Mouse (Mus musculus): ENCODE data around the gene Nf1. TPM values are rescaled to one million over a fixed set of nuclear protein-coding genes. Genes with fewer than 3 reads are reported as not detected.

The Nf1 gene
- polyA plus RNA-seq, 1 experiment from 2014 or later: 7.0 TPM

DNA sequence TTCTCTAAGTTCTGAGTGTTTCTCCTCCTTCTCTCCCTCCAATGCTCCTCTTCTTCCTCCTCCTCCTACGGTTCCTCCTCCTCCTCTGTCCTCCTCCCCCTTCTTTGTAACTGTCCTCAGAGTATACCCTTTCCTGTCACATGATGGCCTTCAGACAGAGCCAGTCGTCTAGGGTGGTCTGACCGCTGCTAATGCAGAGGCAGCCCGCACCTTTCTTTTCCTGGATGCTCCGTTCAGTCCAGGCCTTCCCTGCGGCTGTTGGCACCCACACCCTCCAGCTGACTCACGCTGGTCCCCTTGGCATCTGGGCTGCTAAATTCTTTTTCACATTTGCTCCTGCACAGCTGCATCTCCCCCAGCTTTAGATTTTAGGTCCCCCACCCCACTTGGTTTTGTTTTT, 33.0 kb upstream of the Nf1 start:
- Histone ChIP-seq H3K4me2 (no peak overlapping the region), H3K9me3 (no peaks in the 10 kb centered on the region), H3K4me1 (peaks cover 12% of the 10 kb centered on the region; the same call in 1 of the 2 replicates), H3K4me3 (no peak overlapping the region), H3K27me3 (replicated peaks) (no peaks in the 10 kb centered on the region), H3K9ac (no peak overlapping the region), H3K27ac (peak overlapping the region; percentile 43; the same call in 1 of the 2 replicates), H3K36me3 (replicated peaks) (no peaks in the 10 kb centered on the region)
- no peak for ATAC-seq (replicated peaks)
- 27% methylated on average over 7 of the region's 7 CpGs for WGBS

DNA sequence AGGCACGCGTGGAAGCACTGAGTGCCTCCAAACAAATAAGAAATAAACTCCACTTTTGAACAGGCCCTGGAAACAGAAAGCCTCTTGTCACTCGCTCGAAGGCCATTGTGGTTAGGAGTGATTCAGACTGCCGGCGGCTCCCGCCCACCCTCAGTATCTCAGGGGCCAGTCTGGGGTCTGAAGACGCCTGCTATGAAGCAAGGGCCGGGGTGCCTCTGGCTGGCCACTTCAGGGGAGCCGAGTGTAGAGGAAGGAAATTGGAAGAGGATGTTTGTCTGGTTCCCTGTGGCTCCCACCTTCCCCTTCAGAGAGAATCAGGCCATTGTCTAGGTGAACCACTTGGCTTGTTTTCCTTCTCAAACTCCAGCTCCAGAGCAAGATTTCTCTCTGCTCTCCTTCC, 32.5 kb upstream of the Nf1 start:
- peaks cover 12% of the 10 kb centered on the region; the same call in 1 of the 2 replicates for H3K4me1 ChIP-seq
- H3K9me3 ChIP-seq: no peaks in the 10 kb centered on the region
- 8% methylated on average over 10 of the region's 10 CpGs for WGBS
- no peak for ATAC-seq (replicated peaks)
- no peaks in the 10 kb centered on the region for H3K27me3 ChIP-seq (replicated peaks)
- no peak overlapping the region for H3K4me3 ChIP-seq
- no peaks in the 10 kb centered on the region for H3K36me3 ChIP-seq (replicated peaks)
- H3K27ac ChIP-seq: peak overlapping the region; percentile 43
- H3K9ac ChIP-seq: no peak overlapping the region
- H3K4me2 ChIP-seq: no peak overlapping the region

DNA sequence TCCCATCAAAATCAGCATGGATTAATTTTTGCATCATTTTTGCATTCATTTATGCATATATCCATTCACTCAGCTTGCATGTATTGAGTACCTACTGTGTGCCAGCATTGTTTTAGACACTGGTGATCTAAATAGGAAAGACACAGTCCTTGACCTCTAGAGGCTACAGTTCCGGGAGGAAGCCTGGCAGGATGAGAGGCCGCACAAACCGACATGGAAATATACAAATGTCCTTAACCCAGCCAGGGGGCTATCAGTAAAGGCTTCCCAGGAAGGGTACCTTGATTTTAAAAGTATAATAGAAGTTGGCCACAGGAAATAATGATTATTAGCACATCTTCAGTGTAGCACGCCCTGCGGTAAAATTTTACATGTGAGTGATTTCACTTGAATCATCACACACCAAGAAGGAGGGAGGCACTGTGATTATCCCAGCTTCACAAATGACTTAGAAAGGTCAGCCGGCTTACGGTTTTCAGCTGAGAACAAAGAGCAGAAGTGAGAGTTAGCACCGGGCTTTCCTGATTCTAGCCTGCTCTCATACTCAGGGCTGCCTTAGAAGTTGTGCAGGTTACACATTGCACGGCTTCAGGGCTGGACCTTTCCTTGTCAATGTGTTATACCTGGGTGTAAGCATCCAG, 31.8 kb upstream of the Nf1 start:
- Histone ChIP-seq H3K4me3 (no peak overlapping the region), H3K9ac (no peak overlapping the region), H3K4me1 (peaks cover 12% of the 10 kb centered on the region; the same call in 1 of the 2 replicates), H3K4me2 (no peak overlapping the region), H3K36me3 (replicated peaks) (no peaks in the 10 kb centered on the region), H3K27me3 (replicated peaks) (no peaks in the 10 kb centered on the region), H3K9me3 (no peaks in the 10 kb centered on the region), H3K27ac (no peak overlapping the region)
- WGBS: 25% methylated on average over 9 of the region's 9 CpGs
- no peak for ATAC-seq (replicated peaks)

DNA sequence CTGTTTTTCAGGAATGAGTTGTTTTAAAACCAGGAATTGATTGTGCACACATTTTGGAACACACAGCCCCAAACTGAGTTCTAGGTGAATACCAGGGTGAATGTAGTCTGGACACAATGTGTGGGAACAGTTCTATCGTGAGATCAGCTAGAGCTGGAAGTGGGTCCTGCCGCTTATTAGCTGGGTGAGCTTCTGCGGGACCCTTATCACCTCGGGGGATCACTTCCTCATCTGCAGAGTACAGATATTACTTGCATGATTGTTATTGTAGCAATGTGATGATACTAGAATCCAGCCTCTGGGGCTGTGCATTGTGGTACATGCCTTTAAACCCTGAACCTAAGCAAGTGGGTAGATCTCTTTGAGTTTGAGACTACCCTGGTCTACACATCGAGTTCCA, 29.0 kb upstream of the Nf1 start:
- no peak overlapping the region for H3K27ac ChIP-seq
- H3K9me3 ChIP-seq: no peaks in the 10 kb centered on the region

DNA sequence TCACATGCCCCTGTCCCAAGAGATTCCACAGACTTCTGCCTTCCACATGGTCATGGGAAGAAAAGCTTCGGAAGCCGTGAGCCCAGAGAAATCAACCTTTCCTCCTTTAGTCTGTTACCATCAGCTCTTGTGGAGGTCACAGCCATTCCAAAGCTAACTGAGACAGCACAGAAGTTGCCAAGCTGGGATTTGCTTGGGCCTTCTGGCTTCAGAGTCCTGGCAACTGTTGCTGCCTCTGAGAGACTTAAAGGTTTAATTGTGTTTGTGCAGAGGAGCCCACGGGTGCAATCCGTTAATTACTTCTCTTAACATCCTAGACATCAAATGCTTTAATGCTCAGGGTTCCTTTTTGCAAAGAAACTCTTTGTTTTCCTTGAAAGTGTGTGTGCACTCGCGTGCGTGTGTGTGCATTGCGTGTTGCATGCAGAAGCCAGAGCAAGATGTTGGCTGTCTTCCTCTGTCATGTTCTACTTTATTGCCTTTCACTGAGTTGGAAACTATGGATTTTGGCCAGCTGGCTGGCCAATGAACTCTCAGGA, 22.6 kb upstream of the Nf1 start:
- H3K4me2 ChIP-seq: no peak overlapping the region
- no peak for ATAC-seq (replicated peaks)
- no peaks in the 10 kb centered on the region for H3K27me3 ChIP-seq (replicated peaks)
- 76% methylated on average over 8 of the region's 8 CpGs for WGBS
- no peak overlapping the region for H3K27ac ChIP-seq
- H3K9me3 ChIP-seq: no peaks in the 10 kb centered on the region
- no peak overlapping the region for H3K9ac ChIP-seq
- no peaks in the 10 kb centered on the region for H3K36me3 ChIP-seq (replicated peaks)
- H3K4me1 ChIP-seq: no peaks in the 10 kb centered on the region
- H3K4me3 ChIP-seq: no peak overlapping the region

More for the DNA sequence above, 29.0 kb upstream of the Nf1 start:
- Histone ChIP-seq H3K4me1 (peaks cover 12% of the 10 kb centered on the region; the same call in 1 of the 2 replicates), H3K9ac (no peak overlapping the region), H3K27me3 (replicated peaks) (no peaks in the 10 kb centered on the region), H3K4me3 (no peak overlapping the region), H3K4me2 (no peak overlapping the region), H3K36me3 (replicated peaks) (no peaks in the 10 kb centered on the region)
- 88% methylated on average over 5 of the region's 5 CpGs for WGBS
- ATAC-seq (replicated peaks): no peak

DNA sequence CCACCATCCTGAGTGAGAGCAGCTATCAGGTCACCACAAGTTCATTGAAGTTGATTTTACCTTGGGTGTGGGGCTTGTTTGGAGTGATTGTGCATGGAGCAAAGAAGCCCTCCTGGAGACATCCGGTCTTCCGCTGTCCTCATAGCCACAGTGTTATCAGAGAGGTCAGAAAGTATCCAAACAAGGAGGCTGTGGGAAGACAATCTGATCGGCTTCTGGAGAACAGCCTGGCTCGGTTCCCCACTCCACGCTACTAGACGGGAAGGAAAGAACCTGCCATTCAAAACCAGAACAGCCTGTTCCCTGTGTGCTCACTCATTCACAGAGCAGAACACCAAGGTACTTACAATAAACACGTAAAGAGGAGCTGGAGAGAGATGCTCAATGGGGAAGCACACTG, 19.7 kb upstream of the Nf1 start:
- H3K27me3 ChIP-seq (replicated peaks): no peaks in the 10 kb centered on the region
- no peak overlapping the region for H3K4me2 ChIP-seq
- no peak for ATAC-seq (replicated peaks)
- 86% methylated on average over 7 of the region's 7 CpGs for WGBS
- no peak overlapping the region for H3K9ac ChIP-seq
- no peaks in the 10 kb centered on the region for H3K9me3 ChIP-seq
- H3K36me3 ChIP-seq (replicated peaks): no peaks in the 10 kb centered on the region
- H3K27ac ChIP-seq: no peak overlapping the region
- no peak overlapping the region for H3K4me3 ChIP-seq
- H3K4me1 ChIP-seq: no peaks in the 10 kb centered on the region

DNA sequence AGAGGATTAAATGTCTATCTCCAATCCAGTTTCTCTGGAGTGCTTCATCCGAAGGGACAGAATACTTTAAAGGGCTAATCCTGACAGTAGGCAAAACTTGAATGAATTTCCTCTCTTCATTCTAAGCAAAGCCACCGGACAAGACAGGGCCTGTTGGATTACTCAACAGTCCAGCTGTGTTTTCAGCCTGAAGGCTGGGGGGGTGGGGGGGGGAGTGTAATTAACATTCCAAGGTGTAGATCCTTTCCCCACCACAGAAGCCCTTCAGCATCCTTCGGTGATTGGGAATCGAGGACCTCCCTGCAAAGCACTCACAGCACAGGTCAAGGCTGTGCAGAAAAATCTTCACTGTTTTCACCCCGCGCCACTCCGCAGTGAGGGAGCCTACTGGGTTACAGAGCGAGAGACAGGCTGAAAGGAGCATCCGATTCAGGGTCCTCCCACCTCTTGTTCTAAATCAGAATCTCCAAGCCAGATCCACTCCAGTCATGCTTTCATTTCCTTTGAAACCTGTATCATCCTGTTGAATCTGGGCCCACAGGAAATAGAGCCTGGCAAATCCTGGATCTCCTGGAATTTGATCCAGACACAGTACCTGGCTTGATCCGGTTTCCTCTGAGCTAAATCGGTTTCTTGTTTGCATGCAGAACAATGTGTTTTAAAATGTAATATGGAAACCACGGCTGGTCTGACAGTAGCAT, 15.4 kb upstream of the Nf1 start:
- no peaks in the 10 kb centered on the region for H3K36me3 ChIP-seq (replicated peaks)
- H3K4me2 ChIP-seq: no peak overlapping the region
- no peak overlapping the region for H3K27ac ChIP-seq
- H3K4me1 ChIP-seq: no peaks in the 10 kb centered on the region
- no peaks in the 10 kb centered on the region for H3K9me3 ChIP-seq
- no peak overlapping the region for H3K9ac ChIP-seq
- ATAC-seq (replicated peaks): no peak
- H3K27me3 ChIP-seq (replicated peaks): no peaks in the 10 kb centered on the region
- no peak overlapping the region for H3K4me3 ChIP-seq
- 60% methylated on average over 12 of the region's 12 CpGs for WGBS

DNA sequence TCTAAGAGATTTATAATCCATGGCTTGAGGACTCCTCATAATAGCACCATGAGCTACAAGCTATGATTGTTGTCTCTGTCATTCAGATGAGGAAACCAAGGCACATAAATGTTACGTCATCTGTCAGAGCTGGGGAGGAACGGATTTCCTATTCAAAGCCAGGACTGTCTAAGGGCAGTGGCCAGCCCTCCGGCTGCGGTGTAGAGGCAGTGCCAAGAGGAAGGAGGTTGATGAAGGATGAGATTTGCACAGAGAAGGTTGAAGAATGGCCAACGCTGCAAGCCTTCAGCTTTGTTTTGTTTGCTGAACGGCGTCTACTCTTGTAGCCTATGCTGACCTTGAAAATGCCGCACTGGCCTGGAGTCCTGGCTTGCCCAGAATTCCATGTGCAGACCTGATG, 13.8 kb upstream of the Nf1 start:
- no peak overlapping the region for H3K4me3 ChIP-seq
- no peak overlapping the region for H3K27ac ChIP-seq
- 92% methylated on average over 8 of the region's 8 CpGs for WGBS
- H3K9ac ChIP-seq: no peak overlapping the region
- H3K27me3 ChIP-seq (replicated peaks): no peaks in the 10 kb centered on the region
- ATAC-seq (replicated peaks): no peak
- no peak overlapping the region for H3K4me2 ChIP-seq
- H3K4me1 ChIP-seq: no peaks in the 10 kb centered on the region
- H3K36me3 ChIP-seq (replicated peaks): no peaks in the 10 kb centered on the region
- H3K9me3 ChIP-seq: no peaks in the 10 kb centered on the region

DNA sequence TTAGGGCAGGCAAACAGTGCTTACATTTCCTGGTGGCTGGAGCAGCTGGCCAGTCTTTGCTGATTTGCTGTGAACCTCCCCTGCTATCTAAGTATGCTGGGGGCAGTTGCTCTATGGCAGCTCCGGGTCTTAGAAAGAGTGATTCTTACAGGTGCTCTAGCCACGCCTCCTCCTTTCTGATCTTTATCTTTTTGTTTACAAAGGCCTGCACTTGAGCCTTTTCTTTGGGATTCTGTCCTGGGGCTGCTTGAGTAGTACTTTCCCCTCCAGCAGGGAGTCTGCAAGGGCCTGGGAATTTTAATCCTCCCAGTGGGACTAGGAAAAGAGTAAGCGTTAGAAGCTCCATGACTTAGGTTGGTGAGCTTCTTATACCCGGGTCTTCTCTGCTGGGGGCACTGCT, 12.4 kb upstream of the Nf1 start:
- Histone ChIP-seq H3K27me3 (replicated peaks) (no peaks in the 10 kb centered on the region), H3K4me2 (no peak overlapping the region), H3K9me3 (no peaks in the 10 kb centered on the region), H3K9ac (no peak overlapping the region), H3K4me1 (no peaks in the 10 kb centered on the region), H3K4me3 (no peak overlapping the region), H3K36me3 (replicated peaks) (no peaks in the 10 kb centered on the region), H3K27ac (no peak overlapping the region)
- no peak for ATAC-seq (replicated peaks)
- 19% methylated on average over 4 of the region's 4 CpGs for WGBS

DNA sequence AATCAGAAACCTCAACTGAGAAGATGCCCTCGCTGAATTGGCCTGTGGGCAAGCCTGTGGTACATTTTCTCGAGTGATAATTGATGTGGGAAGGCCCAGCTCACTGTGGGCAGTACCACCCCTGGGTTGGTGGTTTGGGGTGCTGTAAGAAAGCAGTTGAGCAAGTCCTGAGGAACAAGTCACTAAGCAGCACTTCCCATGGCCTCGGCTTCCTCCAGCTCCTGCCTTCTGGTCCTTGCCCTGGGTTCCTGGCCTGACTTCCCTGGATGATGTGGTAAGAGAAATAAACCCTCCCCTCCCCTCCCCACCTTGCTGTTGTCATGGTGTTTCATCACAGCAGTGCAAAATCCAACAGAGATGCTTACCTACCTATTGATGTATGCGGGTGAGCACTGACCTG, 11.4 kb upstream of the Nf1 start:
- 93% methylated on average over 4 of the region's 4 CpGs for WGBS
- no peaks in the 10 kb centered on the region for H3K36me3 ChIP-seq (replicated peaks)
- H3K4me1 ChIP-seq: no peaks in the 10 kb centered on the region
- no peak for ATAC-seq (replicated peaks)
- H3K27ac ChIP-seq: no peak overlapping the region
- no peak overlapping the region for H3K4me2 ChIP-seq
- H3K9me3 ChIP-seq: no peaks in the 10 kb centered on the region
- H3K4me3 ChIP-seq: no peak overlapping the region
- no peaks in the 10 kb centered on the region for H3K27me3 ChIP-seq (replicated peaks)
- no peak overlapping the region for H3K9ac ChIP-seq

DNA sequence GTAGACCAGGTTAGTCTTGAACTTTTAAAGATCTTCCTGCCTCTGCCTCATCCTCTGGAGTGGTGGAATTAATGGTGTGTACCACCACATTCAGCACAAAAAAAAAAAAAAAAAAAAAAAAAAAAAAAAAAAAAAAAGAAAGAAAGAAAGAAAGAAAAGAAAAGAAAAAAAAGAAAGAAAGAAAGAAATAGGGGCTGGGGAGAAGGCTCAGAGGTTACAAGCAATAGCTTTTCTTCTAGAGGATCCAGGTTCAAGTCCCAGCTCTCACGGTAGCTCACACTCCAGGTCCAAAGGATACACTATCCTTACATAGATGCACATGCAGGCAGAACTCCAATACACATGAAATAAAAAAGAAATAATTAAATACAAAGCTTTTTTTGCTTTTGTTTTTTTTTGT, 9.9 kb upstream of the Nf1 start:
- H3K4me3 ChIP-seq: no peak overlapping the region
- H3K4me2 ChIP-seq: no peak overlapping the region
- H3K9me3 ChIP-seq: no peaks in the 10 kb centered on the region
- no peak overlapping the region for H3K27ac ChIP-seq
- no peaks in the 10 kb centered on the region for H3K4me1 ChIP-seq
- no peak overlapping the region for H3K9ac ChIP-seq
- no peak for ATAC-seq (replicated peaks)
- H3K36me3 ChIP-seq (replicated peaks): no peaks in the 10 kb centered on the region
- 98% methylated on average over 1 of the region's 1 CpGs for WGBS
- H3K27me3 ChIP-seq (replicated peaks): no peaks in the 10 kb centered on the region

DNA sequence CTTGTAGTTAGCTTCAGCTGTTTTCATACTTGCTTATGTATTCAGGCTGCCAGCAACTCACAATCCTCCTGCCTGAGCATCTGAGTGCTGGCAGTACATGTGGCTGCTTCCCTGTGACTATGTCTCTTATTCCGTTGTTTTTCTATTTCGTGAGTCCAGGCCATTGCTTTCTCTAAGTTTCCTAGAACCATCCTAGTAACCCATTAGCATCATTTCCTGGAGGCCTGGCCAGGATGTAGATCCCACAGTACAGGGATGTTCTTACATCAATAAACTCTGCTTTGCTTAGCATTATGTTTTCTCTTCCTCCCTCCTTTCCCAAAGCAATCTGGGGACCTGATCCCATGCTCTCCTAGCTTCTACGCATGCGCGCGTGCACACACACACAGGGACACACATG, 4.4 kb upstream of the Nf1 start:
- WGBS: 93% methylated on average over 6 of the region's 6 CpGs
- no peak overlapping the region for H3K4me2 ChIP-seq
- H3K27me3 ChIP-seq (replicated peaks): no peaks in the 10 kb centered on the region
- H3K4me3 ChIP-seq: no peak overlapping the region
- H3K9ac ChIP-seq: no peak overlapping the region
- H3K27ac ChIP-seq: no peak overlapping the region
- no peaks in the 10 kb centered on the region for H3K36me3 ChIP-seq (replicated peaks)
- ATAC-seq (replicated peaks): no peak
- H3K9me3 ChIP-seq: no peaks in the 10 kb centered on the region
- H3K4me1 ChIP-seq: peaks cover 6% of the 10 kb centered on the region
